Mouse (Mus musculus) embryonic fibroblast, embryonic 13.5 days (primary cell): Measurements from ENCODE around the gene Jdp2. TPM values are rescaled to one million over a fixed set of nuclear protein-coding genes. Genes with fewer than 3 reads are reported as not detected.
A peak's percentile ranks its signal among the peaks of the same experiment; 100 is the strongest.

Experiments used
- H3K27ac ChIP-seq: 2 replicates; pipeline ENCODE4 v1.5.1; 2012; ENCODE audit warnings: low read length, control low read depth, inconsistent platforms; ENCODE audit not compliant: insufficient read depth
- H3K4me1 ChIP-seq: 2 replicates; pipeline ENCODE4 v1.6.1; 2011; ENCODE audit warnings: low read length; ENCODE audit not compliant: control insufficient read depth, insufficient read depth
- H3K4me3 ChIP-seq: 2 replicates; pipeline ENCODE4 v1.5.1; 2011; ENCODE audit warnings: mild to moderate bottlenecking, control low read depth, low read length; ENCODE audit not compliant: insufficient read depth
- CTCF ChIP-seq: IDR thresholded peaks from 2 replicates; pipeline ENCODE4 v1.5.1; 2011; ENCODE audit warnings: mild to moderate bottlenecking, control low read depth, low read length, moderate library complexity, borderline replicate concordance; ENCODE audit not compliant: insufficient read depth
- POLR2A ChIP-seq: IDR thresholded peaks from 2 replicates; pipeline ENCODE4 v1.6.1; 2011; ENCODE audit warnings: low read depth, mild to moderate bottlenecking, control low read depth, low read length, moderate library complexity
- polyA plus RNA-seq: library from polyadenylated mRNA; stranded (reverse); fragments of >200 nt; gene quantifications from 2 replicates; pipeline ENCODE4 v1.2.4, GENCODE M21; 2011; ENCODE audit warnings: low read depth; ENCODE audit not compliant: missing spikeins, insufficient read length

Jdp2 gene
- 63.9 and 73.7 TPM in 2 replicates for polyA plus RNA-seq

DNA sequence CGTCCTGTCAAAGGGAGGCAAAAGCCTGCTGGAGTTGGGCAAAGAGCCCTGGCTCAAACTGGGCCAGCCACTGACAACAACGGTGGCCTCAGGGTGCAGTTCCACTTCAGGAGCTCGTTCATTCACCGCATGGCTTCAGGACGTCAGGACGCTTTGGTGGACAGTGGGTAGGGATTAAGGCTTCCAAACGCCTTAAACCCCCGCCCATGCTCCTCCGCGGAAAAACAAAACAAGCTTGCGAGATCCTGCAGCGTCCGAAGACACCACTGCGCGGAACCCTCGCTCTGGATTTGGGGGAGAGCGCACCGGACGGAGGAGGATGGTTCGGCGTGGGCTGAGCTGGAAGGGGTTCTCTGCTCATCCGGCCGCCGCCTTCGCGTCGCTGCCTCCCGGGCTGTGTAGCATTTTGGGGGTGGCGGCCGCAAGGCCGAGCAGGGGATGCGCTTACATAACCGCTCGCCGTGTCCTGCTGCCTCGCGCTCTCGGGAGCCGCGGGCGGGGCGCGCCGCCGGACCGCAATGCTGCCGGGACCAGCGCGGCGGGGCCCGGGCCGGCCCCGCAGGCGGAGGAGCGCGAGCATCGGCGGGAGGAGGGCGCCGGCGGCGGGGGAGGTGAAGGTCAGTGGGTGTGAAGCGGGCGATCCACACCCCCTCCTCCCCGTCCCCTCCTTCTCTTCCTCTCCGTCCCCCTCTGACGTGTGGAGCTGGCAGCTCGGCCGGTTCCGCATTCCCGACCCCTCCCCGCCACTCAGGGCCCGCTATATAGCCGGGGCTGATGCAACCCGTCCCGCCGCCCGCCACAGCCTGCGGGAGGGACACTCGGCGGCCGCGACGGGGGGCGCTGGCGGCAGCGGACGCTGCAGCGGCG lies at the start of gene Jdp2:
Jdp2 (plus strand) TSS at position 417 of the 867 bp plus-strand sequence.
- Histone ChIP-seq H3K4me1 (peaks cover 9% of the 10 kb centered on the region), H3K4me3 (peak within 1 kb of the TSS; percentile 97), H3K27ac (peak within 1 kb of the TSS; percentile 62)
- TF ChIP-seq POLR2A (peak; percentile 69), CTCF (no peak)

DNA sequence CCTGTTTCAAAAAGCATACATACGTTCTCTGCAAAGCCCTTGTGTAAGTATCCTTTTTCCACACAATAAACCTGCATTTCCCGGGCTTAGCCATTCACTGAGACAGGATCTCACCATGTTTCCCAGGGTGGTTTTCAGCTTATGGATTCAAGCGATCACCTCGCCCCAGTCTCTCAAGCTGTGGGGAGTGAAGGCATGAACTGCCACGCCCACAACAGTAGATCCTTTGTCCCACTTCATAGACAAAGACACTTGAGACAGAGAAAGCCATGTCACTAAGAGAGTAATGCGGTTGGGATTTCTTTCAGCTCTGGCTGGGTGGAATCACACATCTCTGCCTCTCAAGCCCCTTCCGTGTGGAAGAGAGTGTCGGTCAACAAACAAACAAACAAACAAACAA lies 49.2 kb upstream of the Jdp2 start:
- Histone ChIP-seq H3K4me1 (no peaks in the 10 kb centered on the region), H3K4me3 (no peak overlapping the region), H3K27ac (no peak overlapping the region)
- TF ChIP-seq CTCF (no peak), POLR2A (no peak)

DNA sequence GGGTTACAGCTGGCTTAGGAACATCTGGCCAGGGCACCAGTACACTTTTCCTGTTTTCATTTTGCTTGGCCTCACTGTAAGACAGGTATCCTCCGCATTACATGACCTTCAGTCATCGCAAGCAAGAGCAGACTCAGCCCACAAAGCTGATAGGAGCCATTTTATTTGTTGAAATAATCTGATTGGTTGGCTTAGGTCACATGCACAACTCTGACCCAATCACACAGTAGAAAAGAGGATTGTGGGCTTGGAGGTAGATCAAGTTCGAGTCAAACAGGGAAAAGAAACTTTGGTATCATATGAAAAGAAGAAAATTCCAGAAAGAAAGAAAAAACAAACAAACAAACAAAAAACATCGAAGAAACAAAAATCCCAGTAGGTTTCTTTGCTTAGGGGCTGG lies 48.4 kb upstream of the Jdp2 start:
- Histone ChIP-seq H3K4me3 (no peak overlapping the region), H3K27ac (no peak overlapping the region), H3K4me1 (no peaks in the 10 kb centered on the region)
- TF ChIP-seq CTCF (no peak), POLR2A (no peak)

DNA sequence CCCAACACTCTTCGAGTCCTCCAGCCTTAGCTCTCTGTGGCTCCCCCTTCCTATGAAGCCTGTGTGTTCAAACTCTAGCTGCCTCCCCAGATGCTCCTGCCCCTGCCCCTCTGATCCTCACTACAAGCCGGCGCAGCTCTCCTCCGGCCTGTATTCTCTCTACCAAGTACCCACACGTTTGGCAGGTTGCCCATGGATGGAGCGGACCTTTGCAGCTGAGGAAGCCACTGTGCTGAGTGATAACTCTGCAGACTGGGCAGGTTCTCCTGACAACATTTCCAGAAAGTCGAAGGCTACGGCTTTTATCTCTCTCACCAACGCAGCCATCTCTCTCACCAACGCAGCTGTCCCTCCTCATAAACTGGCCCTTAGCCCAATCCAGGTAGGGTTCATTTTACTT lies 39.5 kb upstream of the Jdp2 start:
- TF ChIP-seq CTCF (no peak), POLR2A (no peak)
- Histone ChIP-seq H3K4me1 (no peaks in the 10 kb centered on the region), H3K27ac (no peak overlapping the region), H3K4me3 (no peak overlapping the region)

DNA sequence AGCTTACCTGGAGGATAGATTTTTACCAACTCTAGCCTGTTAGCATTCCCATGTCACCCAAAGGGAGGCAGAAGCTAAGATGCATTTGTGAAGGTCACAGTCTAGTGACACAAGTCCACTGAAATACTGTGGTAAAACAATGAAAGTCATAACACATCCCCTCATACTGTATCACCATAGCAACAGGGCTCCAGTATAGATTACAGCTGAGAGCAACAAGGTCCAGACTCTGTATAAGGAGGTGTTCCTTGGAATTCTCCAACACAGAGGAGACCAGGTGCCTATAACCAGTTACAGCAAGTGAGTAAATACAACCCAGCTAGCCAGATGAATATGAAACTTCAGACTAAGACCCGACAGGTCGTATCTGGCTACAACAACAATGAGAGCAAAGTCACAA lies 33.4 kb upstream of the Jdp2 start:
- Histone ChIP-seq H3K27ac (no peak overlapping the region), H3K4me1 (peaks cover 9% of the 10 kb centered on the region), H3K4me3 (no peak overlapping the region)
- no peak for TF ChIP-seq POLR2A

DNA sequence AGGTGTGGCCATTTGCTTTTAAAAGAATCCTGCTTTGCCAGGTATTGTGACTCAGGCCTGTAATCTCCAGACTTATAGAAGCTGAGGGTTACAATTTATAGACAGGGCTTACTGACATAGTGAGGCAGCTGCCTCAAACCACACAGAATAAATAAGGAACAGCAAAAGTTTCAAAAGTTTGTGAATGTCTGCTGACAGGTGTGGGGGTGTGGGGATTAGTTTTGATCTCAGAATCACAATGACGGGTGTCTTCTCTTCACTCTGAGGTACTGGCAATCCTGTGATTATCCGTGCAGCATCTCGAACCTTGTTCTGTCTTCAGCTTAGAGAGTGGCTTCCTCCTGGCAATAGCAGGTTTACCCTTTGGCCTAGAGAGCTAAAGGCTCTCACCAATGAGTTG lies 30.5 kb upstream of the Jdp2 start:
- H3K27ac ChIP-seq, result no peak overlapping the region
- TF ChIP-seq CTCF (no peak), POLR2A (no peak)
- no peak overlapping the region for H3K4me3 ChIP-seq
- peaks cover 14% of the 10 kb centered on the region for H3K4me1 ChIP-seq

DNA sequence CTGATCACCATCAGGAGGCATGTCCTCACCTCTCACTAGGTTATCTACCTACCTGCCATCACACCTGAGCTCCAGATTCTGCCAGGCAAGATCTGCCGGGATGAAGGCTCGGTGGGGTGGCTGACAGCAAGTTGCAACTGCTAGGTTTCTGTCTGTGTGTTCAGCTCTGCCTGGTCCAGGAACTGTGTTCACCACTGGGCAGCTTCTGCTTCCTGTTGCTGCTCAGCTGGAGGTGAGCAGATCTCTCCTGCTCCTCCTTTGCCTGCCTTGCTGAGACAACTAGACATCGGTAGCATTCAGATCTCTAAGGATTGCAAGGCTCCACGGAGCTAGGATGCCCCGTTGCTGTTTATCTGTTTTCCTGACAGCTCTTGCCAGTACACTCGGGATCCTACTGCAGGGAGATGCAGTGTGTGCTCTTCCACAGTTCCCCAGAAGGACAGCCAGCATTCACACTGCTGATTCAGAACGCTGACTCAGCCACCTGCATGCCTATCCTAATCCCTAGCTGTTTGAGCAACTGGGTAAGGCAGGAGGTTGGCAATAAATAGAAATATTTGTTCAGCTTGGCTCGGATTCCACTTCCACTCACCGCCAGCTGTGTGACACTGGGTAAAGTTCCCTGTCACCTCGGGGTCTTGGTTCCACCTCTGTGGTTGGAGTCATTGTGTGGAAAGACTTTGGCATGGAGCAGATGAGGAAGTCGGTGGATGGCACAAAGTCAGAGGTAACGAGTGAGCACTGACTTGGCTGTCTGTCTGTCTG lies 29.3 kb upstream of the Jdp2 start:
- Histone ChIP-seq H3K4me1 (peaks cover 16% of the 10 kb centered on the region), H3K27ac (0 out of 2 replicates have a peak overlapping the region, but pooled peaks have one; percentile 48), H3K4me3 (no peak overlapping the region)
- no peak for TF ChIP-seq POLR2A
- no peak for TF ChIP-seq CTCF

DNA sequence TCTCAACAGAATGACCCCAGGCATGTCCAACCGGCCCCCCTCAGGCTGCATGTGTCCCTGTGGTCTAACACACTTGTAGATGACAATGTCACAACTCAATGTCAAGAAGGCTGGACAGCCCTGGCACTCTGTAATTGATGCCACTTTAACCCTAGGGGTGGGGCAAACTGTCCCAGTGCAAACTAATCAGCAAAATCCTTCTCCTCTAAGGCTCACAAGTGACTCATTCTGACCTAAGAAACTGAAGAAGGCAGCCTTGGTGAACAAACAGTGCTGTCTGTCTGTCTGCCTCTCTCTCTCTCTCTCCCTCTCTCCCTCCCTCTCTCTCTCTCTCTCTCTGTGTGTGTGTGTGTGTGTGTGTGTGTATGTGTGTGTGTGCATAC lies 28.7 kb upstream of the Jdp2 start:
- no peak overlapping the region for H3K4me3 ChIP-seq
- peak overlapping the region; percentile 48; the same call in 1 of the 2 replicates for H3K27ac ChIP-seq
- peaks cover 21% of the 10 kb centered on the region for H3K4me1 ChIP-seq
- TF ChIP-seq POLR2A (no peak), CTCF (no peak)

DNA sequence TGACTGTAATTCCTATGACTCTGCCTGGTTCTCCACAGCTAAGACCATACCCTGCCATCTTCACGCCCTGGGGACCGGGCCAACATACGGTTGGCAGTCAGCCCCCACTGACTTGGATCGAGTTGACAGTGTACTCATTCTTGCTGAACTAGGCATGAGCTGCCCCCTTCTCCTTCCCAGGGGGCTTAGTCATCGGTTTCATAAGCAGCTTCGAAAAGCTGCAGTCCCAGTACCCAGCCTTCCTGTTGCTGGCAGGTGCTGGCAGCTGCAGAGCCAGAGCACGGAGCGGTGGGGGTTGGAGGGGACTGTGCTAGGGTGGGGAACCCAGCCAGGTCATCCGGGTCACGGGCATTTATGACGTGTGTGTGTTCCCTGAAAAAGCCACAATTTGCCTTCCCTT lies 27.5 kb upstream of the Jdp2 start:
- Histone ChIP-seq H3K27ac (no peak overlapping the region), H3K4me1 (peaks cover 21% of the 10 kb centered on the region), H3K4me3 (no peak overlapping the region)
- TF ChIP-seq CTCF, result no peak
- TF ChIP-seq POLR2A, result no peak

DNA sequence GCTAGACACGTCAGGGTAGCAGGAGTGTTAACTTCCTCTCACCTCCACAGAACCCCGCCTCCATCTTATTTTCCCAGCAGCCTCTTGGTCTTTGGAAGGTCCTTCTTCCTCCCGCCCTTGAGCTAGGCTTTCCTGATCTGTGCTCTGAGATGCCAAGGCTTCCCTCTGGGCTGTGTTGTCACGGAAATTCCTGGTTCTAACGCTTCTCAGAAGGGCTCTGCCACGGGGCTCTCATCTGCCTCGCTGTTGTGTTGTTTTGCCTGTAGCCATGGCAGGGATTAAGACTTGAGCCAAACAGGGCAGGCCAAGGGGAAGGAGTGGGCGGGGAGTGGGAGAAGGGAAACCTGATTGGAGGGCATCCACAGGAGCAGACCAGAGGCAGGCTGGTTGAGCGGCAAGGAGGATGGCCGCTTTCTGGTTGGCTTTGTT lies 26.8 kb upstream of the Jdp2 start:
- no peak for TF ChIP-seq POLR2A
- no peak for TF ChIP-seq CTCF
- H3K27ac ChIP-seq, result no peak overlapping the region
- H3K4me3 ChIP-seq, result no peak overlapping the region
- peaks cover 21% of the 10 kb centered on the region for H3K4me1 ChIP-seq
